Mouse (Mus musculus): ENCODE results near the gene Olfr624.
"Not testable (repeated sequence)": the region's sequence is repeated elsewhere in the genome, so short reads cannot be mapped to it uniquely, and the experiment has no call there.

The Olfr624 gene

GRCm38 (mm10) chr7:103671091-103671490, at the start of gene Olfr624:
Gene Olfr624 (minus strand): TSS chr7:103671191.
- DNase-seq (ENCODE audit: low spot score in 2 of 2): no peak

GRCm38 (mm10) chr7:103716398-103716797, 45.4 kb upstream of the Olfr624 start:
- not testable (repeated sequence) for DNase-seq (ENCODE audit: low spot score in 2 of 2)

GRCm38 (mm10) chr7:103714371-103714770, 43.4 kb upstream of the Olfr624 start, which contains the start of gene Olfr243:
Gene Olfr243 (plus strand): TSS chr7:103714671.
- no peak for DNase-seq (ENCODE audit: low spot score in 2 of 2)

DNA sequence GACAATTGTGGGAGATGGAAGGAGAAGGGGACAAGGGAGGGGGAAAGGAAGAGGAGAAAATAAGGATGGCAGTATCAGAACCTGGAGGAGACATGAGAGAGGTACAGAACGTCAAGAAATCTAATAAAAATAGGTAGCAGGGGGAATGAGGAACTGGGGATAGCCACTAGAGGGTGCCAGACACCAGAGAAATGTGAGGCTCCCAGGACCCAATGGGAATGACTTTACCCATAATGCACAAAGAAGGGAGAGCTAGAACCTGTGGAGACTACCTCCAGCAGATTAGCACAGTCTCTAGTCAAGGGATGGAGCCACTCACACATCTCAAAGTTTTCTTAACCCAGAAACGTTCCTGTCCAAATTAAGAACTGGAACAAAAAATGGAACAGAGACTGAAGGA, 41.0 kb upstream of the Olfr624 start:
- no peak for DNase-seq (ENCODE audit: low spot score in 2 of 2)

GRCm38 (mm10) chr7:103699469-103699868, 28.5 kb upstream of the Olfr624 start:
- no peak for DNase-seq (ENCODE audit: low spot score in 2 of 2)

DNA sequence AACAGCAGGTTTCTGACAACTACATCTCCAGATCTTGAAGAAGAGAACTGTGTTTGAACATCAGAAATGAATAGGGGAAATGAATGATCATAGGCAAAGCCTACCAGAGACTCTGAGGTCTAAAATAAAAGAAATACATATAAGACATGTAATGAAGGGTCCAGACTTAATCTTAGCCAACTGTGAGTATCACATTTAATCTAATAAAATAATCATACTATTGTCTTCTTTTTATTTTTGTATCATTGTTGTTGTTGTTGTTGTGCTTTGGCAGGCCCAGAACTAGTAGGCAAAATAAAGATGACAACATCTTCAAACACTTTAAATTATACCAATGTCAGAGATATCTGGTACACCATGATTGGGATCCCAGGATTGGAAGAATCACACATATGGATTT, 11.4 kb upstream of the Olfr624 start, which contains the start of gene Olfr625-ps1:
Gene Olfr625-ps1 (plus strand): TSS at position 301 of the 400 bp plus-strand sequence.
- DNase-seq (ENCODE audit: low spot score in 2 of 2): no peak

DNA sequence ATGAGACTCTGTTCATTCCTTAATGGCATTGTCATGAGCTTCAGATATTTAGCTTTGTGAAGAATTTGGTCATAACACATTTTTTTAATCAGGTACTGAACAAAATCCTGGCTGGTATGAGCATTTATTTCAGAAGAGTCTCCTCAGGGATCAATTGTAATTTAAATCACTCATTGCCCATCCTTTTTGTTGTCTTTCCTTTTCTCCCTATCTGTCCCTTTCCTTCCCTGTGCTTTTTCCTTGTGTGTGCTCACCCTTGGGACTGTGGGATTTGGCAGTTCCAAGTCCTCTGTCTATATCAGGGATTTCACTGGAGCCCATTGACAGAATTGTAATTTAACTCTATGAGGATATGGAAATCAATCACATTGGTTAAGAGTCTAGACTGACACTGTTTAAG, 7.4 kb downstream of the Olfr624 start, which contains the start of gene Olfr623:
Gene Olfr623 (minus strand): TSS at position 101 of the 400 bp plus-strand sequence.
- DNase-seq (ENCODE audit: low spot score in 2 of 2): no peak

- DNase-seq (ENCODE audit: low spot score in 2 of 2): no peak
These were observed 26.9 kb downstream of the Olfr624 start for GRCm38 (mm10) chr7:103644070-103644469.

GRCm38 (mm10) chr7:103642602-103643001, 28.4 kb downstream of the Olfr624 start, which contains the start of gene Olfr622:
Gene Olfr622 (minus strand): TSS chr7:103642702.
- no peak for DNase-seq (ENCODE audit: low spot score in 2 of 2)

- no peak for DNase-seq (ENCODE audit: low spot score in 2 of 2)
These were observed 34.2 kb downstream of the Olfr624 start for GRCm38 (mm10) chr7:103636795-103637194.
